Mouse (Mus musculus) 416B (cell line): ENCODE measurements around the gene Prdm11.

ENCODE experiments used
- DNase-seq: peaks from one replicate; pipeline ENCODE4 v3.0.0; 2011; ENCODE audit warnings: low read depth

Gene Prdm11

GRCm38 (mm10) chr2:92924677-92925259 is 121.2 kb downstream of the Prdm11 start:
- no peak for DNase-seq

- DNase-seq: no peak
Observed at GRCm38 (mm10) chr2:92920709-92921108, 125.3 kb downstream of the Prdm11 start.

GRCm38 (mm10) chr2:92917405-92918142 is 128.4 kb downstream of the Prdm11 start:
- DNase-seq: no peak

DNA sequence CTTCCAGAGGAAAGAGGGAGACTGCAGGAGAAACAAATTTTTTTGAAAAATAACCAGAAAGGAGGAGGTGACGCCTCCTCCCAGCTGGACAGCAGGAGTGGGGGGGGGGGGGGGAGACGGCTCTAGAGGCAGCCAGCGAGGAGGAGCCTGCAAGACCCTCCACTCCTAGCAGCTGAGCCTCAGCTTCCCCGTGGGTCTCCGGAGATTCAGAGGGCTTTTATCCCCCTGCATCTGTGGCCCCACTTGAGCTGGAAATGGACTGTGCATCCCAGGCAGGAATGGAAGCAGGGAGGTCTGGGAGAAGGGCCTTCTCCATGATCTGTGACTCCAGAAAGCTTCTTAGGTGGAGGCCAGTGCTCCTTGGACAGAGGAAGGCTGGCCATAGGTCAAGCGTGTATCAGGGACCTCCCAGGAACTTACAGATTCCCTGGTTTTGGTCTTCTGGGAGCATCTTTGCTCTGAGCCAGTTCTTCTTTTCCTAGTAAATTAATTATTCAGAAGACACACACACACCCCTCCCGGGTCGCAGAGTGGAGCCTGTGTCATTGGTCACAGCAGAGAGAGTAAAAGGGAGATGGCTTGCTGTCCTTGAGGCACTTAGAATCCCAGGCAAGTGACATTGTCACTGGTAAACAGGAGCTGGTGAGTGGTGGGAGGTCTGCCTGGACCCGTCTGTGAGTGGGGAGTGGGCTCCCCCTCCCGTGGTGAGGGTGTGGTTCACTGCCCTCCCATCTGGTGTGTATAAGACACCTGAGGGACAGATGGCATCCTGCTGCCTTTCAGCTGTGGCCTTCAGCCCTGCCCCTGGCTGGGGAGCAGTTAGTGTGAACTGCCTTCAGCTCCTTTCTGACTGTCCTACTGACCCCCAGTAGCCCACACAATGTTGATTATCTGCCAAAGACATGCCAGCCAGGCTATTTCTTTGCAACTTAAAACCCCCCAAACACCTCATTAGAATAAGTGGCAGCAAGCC is 130.0 kb downstream of the Prdm11 start:
- no peak for DNase-seq
